9 mouse cellular contexts compared by ENCODE assay signal in the genomic region with DNA sequence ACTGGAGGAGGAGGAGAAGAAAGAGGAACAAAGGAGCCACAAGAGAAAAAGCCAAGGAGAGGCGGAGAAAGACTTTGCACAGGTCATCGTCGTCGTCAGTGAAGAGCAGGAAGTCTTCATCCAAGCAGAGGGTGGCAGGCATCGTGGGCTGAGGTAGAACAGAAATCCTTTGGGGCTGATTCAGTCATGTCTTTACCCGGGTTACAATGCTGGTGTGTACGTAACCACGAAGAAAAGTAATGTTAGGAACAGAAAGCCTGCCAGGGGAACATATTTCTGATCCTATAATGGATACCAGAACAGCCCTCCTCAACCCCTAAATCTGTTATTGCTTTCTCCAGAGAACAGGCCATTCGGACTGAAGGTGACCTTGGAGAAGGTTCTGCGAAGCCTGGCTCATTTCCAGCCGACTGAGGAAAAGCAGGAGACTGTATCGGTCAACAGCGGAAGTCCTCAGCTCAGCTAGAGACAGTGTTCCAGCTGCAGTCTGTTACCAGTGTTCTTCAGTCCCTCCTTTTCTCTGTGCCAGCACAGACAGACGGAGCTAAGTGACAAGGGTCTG. TPM values are rescaled to one million over a fixed set of nuclear protein-coding genes. Genes with fewer than 3 reads are reported as not detected.
A peak's percentile ranks its signal among the peaks of the same experiment; 100 is the strongest.
DNase-seq lines count a peak whose midpoint lies in the region; ATAC-seq lines count a peak whose summit lies in the region.
"Had no signal": no experiment of that assay in that cellular context is flagged by ENCODE, and none has a peak within 500 bp of the region (broad histone marks: within the 10 kb centered on the region; RNA-seq: fewer than 3 reads in every experiment).

No protein-coding gene starts in this region.

- H3K4me1 ChIP-seq in midbrain, embryonic 10.5 days = peaks cover 14% of the 10 kb centered on the region
- H3K4me1 ChIP-seq in midbrain, embryonic 15.5 days = peaks cover 25% of the 10 kb centered on the region
- H3K4me1 ChIP-seq in heart, embryonic 10.5 days = peaks cover 15% of the 10 kb centered on the region
- peaks cover 17% of the 10 kb centered on the region; the same call in 1 of the 2 replicates for H3K4me1 ChIP-seq in stomach, embryonic 14.5 days (ENCODE audit: control insufficient read depth, insufficient read depth, low read length)

- ATAC-seq in midbrain, embryonic 15.5 days (replicated peaks) = no peak
- ATAC-seq in stomach, embryonic 14.5 days (ENCODE audit: insufficient number of reproducible peaks, insufficient read depth, low FRiP score, low read depth) = peak; percentile 31; the same call in 1 of the 2 replicates

- WGBS in midbrain, embryonic 10.5 days = 80% methylated on average over 14 of the region's 14 CpGs
- 66% methylated on average over 14 of the region's 14 CpGs for WGBS in midbrain, embryonic 15.5 days
- WGBS in heart, embryonic 10.5 days = 54% methylated on average over 14 of the region's 14 CpGs
- 30% methylated on average over 14 of the region's 14 CpGs for WGBS in stomach, embryonic 14.5 days

- H3K9me3 ChIP-seq in midbrain, embryonic 10.5 days (replicated peaks) = no peaks in the 10 kb centered on the region
- H3K9me3 ChIP-seq in midbrain, embryonic 15.5 days = no peaks in the 10 kb centered on the region
- no peaks in the 10 kb centered on the region for H3K9me3 ChIP-seq in heart, embryonic 10.5 days
- H3K9me3 ChIP-seq in stomach, embryonic 14.5 days (ENCODE audit: control insufficient read depth, low read depth, low read length) = no peaks in the 10 kb centered on the region
- H3K9me3 ChIP-seq: forebrain, embryonic 12.5 days had no signal

- no peak overlapping the region for H3K4me3 ChIP-seq in midbrain, embryonic 10.5 days
- no peak overlapping the region for H3K4me3 ChIP-seq in midbrain, embryonic 15.5 days
- no peak overlapping the region for H3K4me3 ChIP-seq in heart, embryonic 10.5 days
- H3K4me3 ChIP-seq in stomach, embryonic 14.5 days (ENCODE audit: low read depth, low read length) = no peak overlapping the region
- H3K4me3 ChIP-seq: forebrain, embryonic 12.5 days had no signal

- no peak for DNase-seq in midbrain, embryonic 10.5 days (ENCODE audit: low spot score)
- DNase-seq in heart, embryonic 10.5 days (ENCODE audit: low spot score) = no peak
- peak; percentile 85 for DNase-seq in kidney, postnatal 10 days
- no peak for DNase-seq in retina, postnatal 1 day
- DNase-seq in cerebellum, adult 11-12 months = no peak
- no peak for DNase-seq in cerebellum, postnatal 36 days

- no peaks in the 10 kb centered on the region for H3K36me3 ChIP-seq in midbrain, embryonic 10.5 days
- no peaks in the 10 kb centered on the region for H3K36me3 ChIP-seq in midbrain, embryonic 15.5 days (replicated peaks)
- no peaks in the 10 kb centered on the region for H3K36me3 ChIP-seq in heart, embryonic 10.5 days
- no peaks in the 10 kb centered on the region for H3K36me3 ChIP-seq in stomach, embryonic 14.5 days (ENCODE audit: control insufficient read depth, insufficient read depth, low read length)
- H3K36me3 ChIP-seq: forebrain, embryonic 12.5 days had no signal

- no peaks in the 10 kb centered on the region for H3K27me3 ChIP-seq in midbrain, embryonic 10.5 days (ENCODE audit: low read depth, poor library complexity, severe bottlenecking)
- H3K27me3 ChIP-seq in midbrain, embryonic 15.5 days (replicated peaks) = no peaks in the 10 kb centered on the region
- H3K27me3 ChIP-seq in heart, embryonic 10.5 days (ENCODE audit: insufficient read depth, poor library complexity, severe bottlenecking) = 0 out of 2 replicates have a peak, but pooled peaks cover 4% of the 10 kb centered on the region
- H3K27me3 ChIP-seq in stomach, embryonic 14.5 days (ENCODE audit: control insufficient read depth, insufficient read depth, low read length) = no peaks in the 10 kb centered on the region
- H3K27me3 ChIP-seq: forebrain, embryonic 12.5 days had no signal

- H3K9ac ChIP-seq in midbrain, embryonic 15.5 days = no peak overlapping the region
- no peak overlapping the region for H3K9ac ChIP-seq in stomach, embryonic 14.5 days (replicated peaks; ENCODE audit: low read depth, low read length)
- H3K9ac ChIP-seq: forebrain, embryonic 12.5 days had no signal

- H3K4me2 ChIP-seq in midbrain, embryonic 15.5 days = no peak overlapping the region
- H3K4me2 ChIP-seq in stomach, embryonic 14.5 days (replicated peaks; ENCODE audit: low read depth, low read length) = peak overlapping the region; percentile 14; the same call in 1 of the 2 replicates
- H3K4me2 ChIP-seq: forebrain, embryonic 12.5 days had no signal

- H3K27ac ChIP-seq in midbrain, embryonic 10.5 days (replicated peaks) = 0 out of 2 replicates have a peak overlapping the region, but pooled peaks have one; percentile 11
- H3K27ac ChIP-seq in midbrain, embryonic 15.5 days = no peak overlapping the region
- H3K27ac ChIP-seq in heart, embryonic 10.5 days = peak overlapping the region; percentile 73
- peak overlapping the region; percentile 68 for H3K27ac ChIP-seq in stomach, embryonic 14.5 days (ENCODE audit: low read length)
- H3K27ac ChIP-seq: forebrain, embryonic 12.5 days had no signal

RNA-seq across cellular contexts. Expression of a gene that starts 57.1 kb away (rescaled TPM):
- polyA plus RNA-seq in midbrain, embryonic 10.5 days (2016; fragmentation: Nextera tagmentation; extraction: Ambion mirVana) = 22.5 and 22.7 TPM in 2 replicates
- 15.9 and 16.7 TPM in 2 replicates for polyA plus RNA-seq in midbrain, embryonic 15.5 days (2015; fragmentation: Nextera tagmentation; extraction: Ambion mirVana)
- 16.9 and 21.5 TPM in 2 replicates for polyA plus RNA-seq in heart, embryonic 10.5 days (2016; fragmentation: Nextera tagmentation; extraction: Ambion mirVana)
- polyA plus RNA-seq in stomach, embryonic 14.5 days (2014; fragmentation: Nextera tagmentation; extraction: Ambion mirVana) = 25.9 and 31.0 TPM in 2 replicates
